Comparison of ENCODE assay signal across 8 mouse cellular contexts in the genomic region with DNA sequence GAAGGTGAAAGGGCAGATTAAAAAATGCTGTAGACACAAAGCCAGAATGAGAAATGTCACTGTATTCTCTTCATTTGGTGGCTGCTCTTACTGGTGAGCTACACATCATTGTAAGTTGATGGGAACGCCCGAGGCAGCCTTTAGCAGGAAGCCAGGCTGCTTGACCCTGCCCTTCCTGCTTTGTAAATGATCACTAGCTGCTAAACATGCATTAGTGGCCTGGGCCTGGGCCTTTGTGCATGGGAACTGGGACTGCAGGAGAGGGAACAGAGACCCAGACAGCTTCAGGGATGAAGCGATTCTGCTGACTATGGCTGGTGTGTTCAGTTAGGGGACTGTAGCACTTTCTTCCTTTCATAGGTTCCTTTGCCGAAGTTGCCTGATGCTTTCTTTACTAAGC. TPM values are rescaled to one million over a fixed set of nuclear protein-coding genes. Genes with fewer than 3 reads are reported as not detected.
DNase-seq lines count a peak whose midpoint lies in the region; ATAC-seq lines count a peak whose summit lies in the region.

No protein-coding gene starts in this region.

- no peak overlapping the region for H3K4me3 ChIP-seq in forebrain, embryonic 14.5 days (ENCODE audit: low read depth, low read length)
- no peak overlapping the region for H3K4me3 ChIP-seq in hindbrain, embryonic 15.5 days
- no peak overlapping the region for H3K4me3 ChIP-seq in liver, embryonic 11.5 days (ENCODE audit: low read depth, low read length)

- DNase-seq in gastrocnemius, adult 18-20 months (ENCODE audit: low spot score), result peak; percentile 20
- no peak for DNase-seq in gastrocnemius, adult 8-10 months (ENCODE audit: low spot score in 2 of 2)
- no peak for DNase-seq in forebrain, embryonic 14.5 days (ENCODE audit: low spot score)
- DNase-seq in liver, embryonic 11.5 days (ENCODE audit: low spot score), result no peak
- DNase-seq in cerebellum, adult 11 months, result no peak
- DNase-seq in urinary bladder, adult 18-20 months (ENCODE audit: low spot score in 2 of 2), result no peak

- ATAC-seq in forebrain, embryonic 14.5 days, result no peak
- ATAC-seq in hindbrain, embryonic 15.5 days (ENCODE audit: low FRiP score, low read depth), result peak; percentile 19; the same call in 1 of the 2 replicates
- no peak for ATAC-seq in liver, embryonic 11.5 days (replicated peaks; ENCODE audit: low FRiP score)
- peak; percentile 40; the same call in 1 of the 2 replicates for ATAC-seq in monocyte, adult 5-6 weeks (replicated peaks; ENCODE audit: insufficient number of reproducible peaks, low FRiP score, low TSS enrichment, poor library complexity, severe bottlenecking)

- no peak overlapping the region for H3K4me2 ChIP-seq in forebrain, embryonic 14.5 days (ENCODE audit: low read length)
- no peak overlapping the region for H3K4me2 ChIP-seq in hindbrain, embryonic 15.5 days
- H3K4me2 ChIP-seq in liver, embryonic 11.5 days, result no peak overlapping the region

- no peaks in the 10 kb centered on the region for H3K27me3 ChIP-seq in forebrain, embryonic 14.5 days (replicated peaks; ENCODE audit: control insufficient read depth, insufficient read depth, low read length)
- H3K27me3 ChIP-seq in hindbrain, embryonic 15.5 days, result no peaks in the 10 kb centered on the region
- no peaks in the 10 kb centered on the region for H3K27me3 ChIP-seq in liver, embryonic 11.5 days (replicated peaks; ENCODE audit: control insufficient read depth, insufficient read depth, low read length)

- peak overlapping the region; percentile 39; the same call in 1 of the 2 replicates for H3K27ac ChIP-seq in forebrain, embryonic 14.5 days (ENCODE audit: low read depth, low read length)
- H3K27ac ChIP-seq in hindbrain, embryonic 15.5 days (replicated peaks), result peak overlapping the region; percentile 59
- H3K27ac ChIP-seq in liver, embryonic 11.5 days (ENCODE audit: low read depth, low read length), result peak overlapping the region; percentile 35

- H3K36me3 ChIP-seq in forebrain, embryonic 14.5 days (ENCODE audit: control insufficient read depth, insufficient read depth, low read length), result peaks cover 3% of the 10 kb centered on the region; the same call in 1 of the 2 replicates
- H3K36me3 ChIP-seq in hindbrain, embryonic 15.5 days, result no peaks in the 10 kb centered on the region
- no peaks in the 10 kb centered on the region for H3K36me3 ChIP-seq in liver, embryonic 11.5 days (ENCODE audit: control insufficient read depth, insufficient read depth, low read length)

- 42% methylated on average over 4 of the region's 4 CpGs for WGBS in forebrain, embryonic 14.5 days
- 15% methylated on average over 4 of the region's 4 CpGs for WGBS in hindbrain, embryonic 15.5 days
- WGBS in liver, embryonic 11.5 days, result 52% methylated on average over 4 of the region's 4 CpGs

- H3K9ac ChIP-seq in forebrain, embryonic 14.5 days (ENCODE audit: low read length), result no peak overlapping the region
- no peak overlapping the region for H3K9ac ChIP-seq in hindbrain, embryonic 15.5 days
- no peak overlapping the region for H3K9ac ChIP-seq in liver, embryonic 11.5 days (ENCODE audit: low read depth, low read length)

- H3K9me3 ChIP-seq in forebrain, embryonic 14.5 days (replicated peaks; ENCODE audit: control insufficient read depth, low read length), result no peaks in the 10 kb centered on the region
- no peaks in the 10 kb centered on the region for H3K9me3 ChIP-seq in hindbrain, embryonic 15.5 days
- no peaks in the 10 kb centered on the region for H3K9me3 ChIP-seq in liver, embryonic 11.5 days (ENCODE audit: control insufficient read depth, low read length)

- peaks cover 23% of the 10 kb centered on the region for H3K4me1 ChIP-seq in forebrain, embryonic 14.5 days (ENCODE audit: control insufficient read depth, insufficient read depth, low read length)
- peaks cover 42% of the 10 kb centered on the region for H3K4me1 ChIP-seq in hindbrain, embryonic 15.5 days (replicated peaks)
- peaks cover 11% of the 10 kb centered on the region for H3K4me1 ChIP-seq in liver, embryonic 11.5 days (replicated peaks; ENCODE audit: control insufficient read depth, insufficient read depth, low read length)

RNA-seq across cellular contexts. Expression of gene Gnaq, which starts 35.6 kb away (rescaled TPM):
- 10 to 100 TPM; 11.9 to 14.9 TPM for total RNA-seq in gastrocnemius, adult 18-20 months (2021)
- total RNA-seq in gastrocnemius, adult 8-10 months (2022), result 10 to 100 TPM; 11.1 to 15.0 (median 13.8) TPM
- polyA plus RNA-seq in forebrain, embryonic 14.5 days (2014; fragmentation: Nextera tagmentation; extraction: Ambion mirVana), result 44.8 and 47.6 TPM in 2 replicates
- polyA plus RNA-seq in hindbrain, embryonic 15.5 days (2015; fragmentation: Nextera tagmentation; extraction: Ambion mirVana), result 95.0 and 102 TPM in 2 replicates
- 7.6 and 8.6 TPM in 2 replicates for polyA plus RNA-seq in liver, embryonic 11.5 days (2014; fragmentation: Nextera tagmentation; extraction: Ambion mirVana)
- total RNA-seq in monocyte, adult 5-6 weeks (2017), result 11.8 to 16.7 TPM (median 14.8 TPM) in 3 replicates

Comparison
In these comparisons a context has a peak if more than half of its experiments do, and no peak if none do; other contexts are left out.
1. ATAC-seq: peak in hindbrain, embryonic 15.5 days (single experiment) and monocyte, adult 5-6 weeks (single experiment); none in forebrain, embryonic 14.5 days (single experiment) and liver, embryonic 11.5 days (single experiment).
2. Peak in every context shown above with its lines, with median percentiles within 50 percentile points of each other: H3K27ac ChIP-seq.